Mouse (Mus musculus): Measurements from ENCODE around the gene Ifit3. TPM values are rescaled to one million over a fixed set of nuclear protein-coding genes. Genes with fewer than 3 reads are reported as not detected.
"Not testable (repeated sequence)": the region's sequence is repeated elsewhere in the genome, so short reads cannot be mapped to it uniquely, and the experiment has no call there.

The Ifit3 gene
- polyA plus RNA-seq, 1 experiment from 2014 or later, result 0.20 TPM

GRCm38 (mm10) chr19:34596811-34597210 is 13.5 kb downstream of the Ifit3 start:
- H3K9me3 ChIP-seq (replicated peaks; ENCODE audit: control insufficient read depth, low read length), result no peaks in the 10 kb centered on the region
- H3K27ac ChIP-seq (replicated peaks; ENCODE audit: low read depth, low read length), result no peak overlapping the region
- no peaks in the 10 kb centered on the region for H3K4me1 ChIP-seq (ENCODE audit: control insufficient read depth, insufficient read depth, low read length)
- no peaks in the 10 kb centered on the region for H3K27me3 ChIP-seq (ENCODE audit: control insufficient read depth, insufficient read depth, low read length)
- H3K9ac ChIP-seq (replicated peaks; ENCODE audit: low read length), result no peak overlapping the region
- no peak overlapping the region for H3K4me2 ChIP-seq (ENCODE audit: low read depth, low read length)
- no peaks in the 10 kb centered on the region for H3K36me3 ChIP-seq (replicated peaks; ENCODE audit: control insufficient read depth, insufficient read depth, low read depth, low read length)
- DNase-seq (ENCODE audit: low spot score) (no peak), ATAC-seq (replicated peaks; ENCODE audit: insufficient number of reproducible peaks, low FRiP score, low TSS enrichment, low read depth) (no peak)
- H3K4me3 ChIP-seq (ENCODE audit: low read depth, low read length), result no peak overlapping the region

- no peak overlapping the region for H3K27ac ChIP-seq (replicated peaks; ENCODE audit: low read depth, low read length)
- DNase-seq (ENCODE audit: low spot score) (no peak), ATAC-seq (replicated peaks; ENCODE audit: insufficient number of reproducible peaks, low FRiP score, low TSS enrichment, low read depth) (no peak)
- H3K9ac ChIP-seq (replicated peaks; ENCODE audit: low read length), result no peak overlapping the region
- no peak overlapping the region for H3K4me3 ChIP-seq (ENCODE audit: low read depth, low read length)
- H3K9me3 ChIP-seq (replicated peaks; ENCODE audit: control insufficient read depth, low read length), result no peaks in the 10 kb centered on the region
- H3K4me1 ChIP-seq (ENCODE audit: control insufficient read depth, insufficient read depth, low read length), result no peaks in the 10 kb centered on the region
- H3K36me3 ChIP-seq (replicated peaks; ENCODE audit: control insufficient read depth, insufficient read depth, low read depth, low read length), result no peaks in the 10 kb centered on the region
- 78% methylated on average over 2 of the region's 2 CpGs for WGBS
- no peaks in the 10 kb centered on the region for H3K27me3 ChIP-seq (ENCODE audit: control insufficient read depth, insufficient read depth, low read length)
- no peak overlapping the region for H3K4me2 ChIP-seq (ENCODE audit: low read depth, low read length)
These were observed 15.0 kb downstream of the Ifit3 start for GRCm38 (mm10) chr19:34598341-34598740.

- not testable (repeated sequence) for H3K27ac ChIP-seq (replicated peaks; ENCODE audit: low read depth, low read length); H3K9ac ChIP-seq (replicated peaks; ENCODE audit: low read length); H3K4me2 ChIP-seq (ENCODE audit: low read depth, low read length); ATAC-seq (replicated peaks; ENCODE audit: insufficient number of reproducible peaks, low FRiP score, low TSS enrichment, low read depth); H3K4me3 ChIP-seq (ENCODE audit: low read depth, low read length); H3K36me3 ChIP-seq (replicated peaks; ENCODE audit: control insufficient read depth, insufficient read depth, low read depth, low read length); H3K9me3 ChIP-seq (replicated peaks; ENCODE audit: control insufficient read depth, low read length); H3K27me3 ChIP-seq (ENCODE audit: control insufficient read depth, insufficient read depth, low read length); DNase-seq (ENCODE audit: low spot score); H3K4me1 ChIP-seq (ENCODE audit: control insufficient read depth, insufficient read depth, low read length)
These were observed 15.9 kb downstream of the Ifit3 start for GRCm38 (mm10) chr19:34599250-34599649.

GRCm38 (mm10) chr19:34601888-34602287 is 18.6 kb downstream of the Ifit3 start, which contains the start of gene Ifit1bl1:
Gene Ifit1bl1 (minus strand): TSS chr19:34601956.
- 54% methylated on average over 1 of the region's 1 CpGs for WGBS
- not testable (repeated sequence) for H3K27me3 ChIP-seq (ENCODE audit: control insufficient read depth, insufficient read depth, low read length); H3K4me2 ChIP-seq (ENCODE audit: low read depth, low read length); H3K4me3 ChIP-seq (ENCODE audit: low read depth, low read length); H3K4me1 ChIP-seq (ENCODE audit: control insufficient read depth, insufficient read depth, low read length); H3K36me3 ChIP-seq (replicated peaks; ENCODE audit: control insufficient read depth, insufficient read depth, low read depth, low read length); DNase-seq (ENCODE audit: low spot score); H3K27ac ChIP-seq (replicated peaks; ENCODE audit: low read depth, low read length); ATAC-seq (replicated peaks; ENCODE audit: insufficient number of reproducible peaks, low FRiP score, low TSS enrichment, low read depth); H3K9ac ChIP-seq (replicated peaks; ENCODE audit: low read length); H3K9me3 ChIP-seq (replicated peaks; ENCODE audit: control insufficient read depth, low read length)

- no peak for ATAC-seq (replicated peaks; ENCODE audit: insufficient number of reproducible peaks, low FRiP score, low TSS enrichment, low read depth)
- Histone ChIP-seq H3K27ac (replicated peaks; ENCODE audit: low read depth, low read length) (no peak overlapping the region), H3K4me3 (ENCODE audit: low read depth, low read length) (no peak overlapping the region), H3K4me2 (ENCODE audit: low read depth, low read length) (no peak overlapping the region), H3K9me3 (replicated peaks; ENCODE audit: control insufficient read depth, low read length) (no peaks in the 10 kb centered on the region), H3K4me1 (ENCODE audit: control insufficient read depth, insufficient read depth, low read length) (no peaks in the 10 kb centered on the region), H3K36me3 (replicated peaks; ENCODE audit: control insufficient read depth, insufficient read depth, low read depth, low read length) (no peaks in the 10 kb centered on the region), H3K27me3 (ENCODE audit: control insufficient read depth, insufficient read depth, low read length) (no peaks in the 10 kb centered on the region), H3K9ac (replicated peaks; ENCODE audit: low read length) (no peak overlapping the region)
- WGBS, result 89% methylated on average over 3 of the region's 3 CpGs
- no peak for DNase-seq (ENCODE audit: low spot score)
These were observed 22.1 kb downstream of the Ifit3 start for GRCm38 (mm10) chr19:34605472-34605871.

GRCm38 (mm10) chr19:34607237-34608051 is 24.1 kb downstream of the Ifit3 start, which contains the start of gene Ifit3b:
Gene Ifit3b (plus strand): TSS chr19:34607970.
- not testable (repeated sequence) for H3K9me3 ChIP-seq (replicated peaks; ENCODE audit: control insufficient read depth, low read length); ATAC-seq (replicated peaks; ENCODE audit: insufficient number of reproducible peaks, low FRiP score, low TSS enrichment, low read depth); H3K4me2 ChIP-seq (ENCODE audit: low read depth, low read length); H3K4me3 ChIP-seq (ENCODE audit: low read depth, low read length); H3K9ac ChIP-seq (replicated peaks; ENCODE audit: low read length); H3K27ac ChIP-seq (replicated peaks; ENCODE audit: low read depth, low read length); H3K27me3 ChIP-seq (ENCODE audit: control insufficient read depth, insufficient read depth, low read length); H3K4me1 ChIP-seq (ENCODE audit: control insufficient read depth, insufficient read depth, low read length); H3K36me3 ChIP-seq (replicated peaks; ENCODE audit: control insufficient read depth, insufficient read depth, low read depth, low read length)
- peak; percentile 32 for DNase-seq (ENCODE audit: low spot score)
- WGBS, result 46% methylated on average over 4 of the region's 4 CpGs

GRCm38 (mm10) chr19:34610118-34610517 is 26.8 kb downstream of the Ifit3 start:
- ATAC-seq (replicated peaks; ENCODE audit: insufficient number of reproducible peaks, low FRiP score, low TSS enrichment, low read depth), result not testable (repeated sequence)

GRCm38 (mm10) chr19:34612243-34613001 is 29.1 kb downstream of the Ifit3 start:
- H3K4me2 ChIP-seq (ENCODE audit: low read depth, low read length); H3K9ac ChIP-seq (replicated peaks; ENCODE audit: low read length); H3K36me3 ChIP-seq (replicated peaks; ENCODE audit: control insufficient read depth, insufficient read depth, low read depth, low read length); ATAC-seq (replicated peaks; ENCODE audit: insufficient number of reproducible peaks, low FRiP score, low TSS enrichment, low read depth); H3K27ac ChIP-seq (replicated peaks; ENCODE audit: low read depth, low read length); H3K9me3 ChIP-seq (replicated peaks; ENCODE audit: control insufficient read depth, low read length); H3K4me3 ChIP-seq (ENCODE audit: low read depth, low read length); DNase-seq (ENCODE audit: low spot score); H3K4me1 ChIP-seq (ENCODE audit: control insufficient read depth, insufficient read depth, low read length); H3K27me3 ChIP-seq (ENCODE audit: control insufficient read depth, insufficient read depth, low read length): not testable (repeated sequence)
- WGBS, result 85% methylated on average over 5 of the region's 11 CpGs

More at GRCm38 (mm10) chr19:34610118-34610517, 26.8 kb downstream of the Ifit3 start:
- not testable (repeated sequence) for H3K36me3 ChIP-seq (replicated peaks; ENCODE audit: control insufficient read depth, insufficient read depth, low read depth, low read length); H3K9ac ChIP-seq (replicated peaks; ENCODE audit: low read length); H3K4me1 ChIP-seq (ENCODE audit: control insufficient read depth, insufficient read depth, low read length); H3K9me3 ChIP-seq (replicated peaks; ENCODE audit: control insufficient read depth, low read length); DNase-seq (ENCODE audit: low spot score); H3K27ac ChIP-seq (replicated peaks; ENCODE audit: low read depth, low read length); H3K4me2 ChIP-seq (ENCODE audit: low read depth, low read length); H3K4me3 ChIP-seq (ENCODE audit: low read depth, low read length); H3K27me3 ChIP-seq (ENCODE audit: control insufficient read depth, insufficient read depth, low read length)
- WGBS, result 78% methylated on average over 3 of the region's 3 CpGs
